Mouse (Mus musculus) liver, postnatal 0 days (tissue): ENCODE data around the gene Art5. TPM values are rescaled to one million over a fixed set of nuclear protein-coding genes. Genes with fewer than 3 reads are reported as not detected.
A peak's percentile ranks its signal among the peaks of the same experiment; 100 is the strongest.

Experiments
- ATAC-seq: fragments of 200-750 bp; cut with Nextera tagmentation; 2 replicates; pipeline ENCODE4 v1.8.0; 2017; ENCODE audit warnings: mild to moderate bottlenecking, moderate library complexity
- DNase-seq: peaks from one replicate; pipeline ENCODE4 v3.0.0-alpha.2; 2016
- H3K27ac ChIP-seq: fragments of 300-500 bp; sonication (generic); 2 replicates; pipeline ENCODE4 v1.5.1; 2014; ENCODE audit warnings: antibody characterized with exemption, moderate library complexity, mild to moderate bottlenecking, low read depth
- H3K27me3 ChIP-seq: fragments of 300-500 bp; sonication (generic); 2 replicates; pipeline ENCODE4 v1.6.1; 2014; ENCODE audit warnings: low read length, control low read depth, mixed read lengths; ENCODE audit not compliant: insufficient read depth
- H3K36me3 ChIP-seq: fragments of 300-500 bp; sonication (generic); replicated peaks from 2 replicates; pipeline ENCODE4 v1.6.1; 2014; ENCODE audit warnings: mild to moderate bottlenecking, control low read depth, low read length, moderate library complexity, mixed read lengths; ENCODE audit not compliant: insufficient read depth
- H3K4me1 ChIP-seq: fragments of 300-500 bp; sonication (generic); 2 replicates; pipeline ENCODE4 v1.6.1; 2014; ENCODE audit warnings: antibody characterized with exemption, mild to moderate bottlenecking, control low read depth; ENCODE audit not compliant: insufficient read depth
- H3K4me2 ChIP-seq: fragments of 300-500 bp; sonication (generic); 2 replicates; pipeline ENCODE4 v1.6.1; 2014; ENCODE audit warnings: low read depth, mild to moderate bottlenecking, low read length, moderate library complexity, mixed read lengths
- H3K4me3 ChIP-seq: fragments of 300-500 bp; sonication (generic); 2 replicates; pipeline ENCODE4 v1.5.1; 2014; ENCODE audit warnings: low read depth, low read length
- H3K9ac ChIP-seq: fragments of 300-500 bp; sonication (generic); replicated peaks from 2 replicates; pipeline ENCODE4 v1.6.1; 2014; ENCODE audit warnings: mild to moderate bottlenecking, moderate library complexity
- H3K9me3 ChIP-seq: fragments of 300-500 bp; sonication (generic); 2 replicates; pipeline ENCODE4 v1.6.1; 2016; ENCODE audit warnings: mild to moderate bottlenecking, control low read depth, low read length, mixed read lengths
- CTCF ChIP-seq: sonication (generic); IDR thresholded peaks from 2 replicates; pipeline ENCODE4 v1.5.1; 2016; ENCODE audit warnings: antibody characterized with exemption, low read depth
- EP300 ChIP-seq: IDR thresholded peaks from 2 replicates; pipeline ENCODE4 v1.6.1; 2016; ENCODE audit warnings: antibody characterized with exemption, low read depth, mild to moderate bottlenecking
- WGBS: fragments of 180-500 bp; shearing (Covaris S2); extraction: QIAGEN DNeasy Blood & Tissue Kit; methylation state at CpG from one replicate; pipeline ENCODE4 v1.1.7; 2014; ENCODE audit not compliant: insufficient replicate concordance; 5-methylcytosine and 5-hydroxymethylcytosine counted together
- polyA plus RNA-seq: library from polyadenylated mRNA; unstranded; fragments of >200 nt; fragmentation: Nextera tagmentation; extraction: Ambion mirVana; gene quantifications from 2 replicates; pipeline ENCODE4 v1.2.1, GENCODE M21; 2015

Art5 gene
- polyA plus RNA-seq, 1 experiment from 2014 or later: 0.13 TPM

DNA sequence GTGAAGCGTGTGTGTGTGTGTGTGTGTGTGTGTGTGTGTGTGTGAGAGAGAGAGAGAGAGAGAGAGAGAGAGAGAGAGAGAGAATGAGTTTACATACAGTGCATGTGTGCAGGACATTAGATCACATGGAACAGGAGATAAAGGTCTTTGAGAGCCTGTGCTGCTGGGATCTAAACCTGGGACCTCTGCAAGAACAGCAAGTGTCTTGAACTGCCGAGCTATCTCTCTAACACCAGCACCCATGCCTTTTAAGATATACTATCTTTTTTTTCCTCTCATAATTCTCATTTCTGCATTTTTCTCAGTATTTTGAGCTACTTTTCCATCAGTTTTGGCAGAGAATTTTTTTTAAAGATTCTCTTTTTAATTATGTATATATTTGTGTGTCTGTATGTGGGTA lies 5.7 kb downstream of the Art5 start:
- H3K27ac ChIP-seq: no peak overlapping the region
- ATAC-seq (peak; percentile 45), DNase-seq (no peak)
- no peaks in the 10 kb centered on the region for H3K9me3 ChIP-seq
- H3K4me3 ChIP-seq: no peak overlapping the region
- H3K27me3 ChIP-seq: no peaks in the 10 kb centered on the region
- no peak overlapping the region for H3K4me2 ChIP-seq
- TF ChIP-seq EP300 (no peak), CTCF (no peak)
- H3K4me1 ChIP-seq: peaks cover 12% of the 10 kb centered on the region
- H3K36me3 ChIP-seq: no peaks in the 10 kb centered on the region
- H3K9ac ChIP-seq: no peak overlapping the region
- 44% methylated on average over 2 of the region's 2 CpGs for WGBS

- Histone ChIP-seq H3K36me3 (no peaks in the 10 kb centered on the region), H3K4me1 (peaks cover 12% of the 10 kb centered on the region), H3K4me3 (no peak overlapping the region), H3K9ac (no peak overlapping the region), H3K27me3 (no peaks in the 10 kb centered on the region), H3K9me3 (no peaks in the 10 kb centered on the region), H3K4me2 (no peak overlapping the region), H3K27ac (no peak overlapping the region)
- ATAC-seq (no peak), DNase-seq (no peak)
- WGBS: 64% methylated on average over 6 of the region's 6 CpGs
- TF ChIP-seq EP300 (no peak), CTCF (no peak)
Measured at GRCm38 (mm10) chr7:102102696-102103095, 6.6 kb downstream of the Art5 start.

DNA sequence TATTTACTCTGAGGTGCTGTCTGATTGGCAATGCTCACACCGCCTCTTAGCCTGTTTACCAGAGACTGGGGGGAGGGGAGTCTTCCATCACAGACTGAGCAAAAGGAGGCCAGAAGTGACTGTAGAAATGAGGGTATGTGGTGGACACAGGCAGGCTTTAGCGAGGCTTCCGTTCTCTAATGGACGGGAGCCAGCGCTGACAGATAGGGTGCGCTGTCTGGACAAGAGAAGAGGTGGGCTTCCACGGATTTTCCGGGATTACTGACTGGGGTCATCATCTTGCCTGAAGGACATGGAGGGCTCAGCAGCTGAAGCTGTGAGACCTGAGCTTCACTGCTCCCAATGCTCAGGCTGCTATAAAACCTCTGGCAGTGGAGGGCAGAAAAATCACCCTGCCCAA lies 7.0 kb downstream of the Art5 start:
- WGBS: 62% methylated on average over 8 of the region's 8 CpGs
- H3K4me1 ChIP-seq: peaks cover 12% of the 10 kb centered on the region
- TF ChIP-seq EP300 (no peak), CTCF (0 out of 2 replicates have a peak, but pooled peaks have one; percentile 9)

GRCm38 (mm10) chr7:102101487-102101886 lies 7.8 kb downstream of the Art5 start, which contains the start of gene Art1:
Gene Art1, plus strand, starts transcription at chr7:102101743.
- peaks cover 7% of the 10 kb centered on the region for H3K4me1 ChIP-seq
- ATAC-seq (no peak), DNase-seq (no peak)
- H3K9me3 ChIP-seq: no peaks in the 10 kb centered on the region
- H3K4me3 ChIP-seq: no peak within 1 kb of the TSS
- peak within 1 kb of the TSS; percentile 87; the same call in 1 of the 2 replicates for H3K4me2 ChIP-seq
- H3K27me3 ChIP-seq: no peaks in the 10 kb centered on the region
- no peak within 1 kb of the TSS for H3K9ac ChIP-seq
- no peak for TF ChIP-seq CTCF
- no peak for TF ChIP-seq EP300
- 72% methylated on average over 5 of the region's 5 CpGs for WGBS
- H3K36me3 ChIP-seq: no peaks in the 10 kb centered on the region
- no peak within 1 kb of the TSS for H3K27ac ChIP-seq

More for the DNA sequence above, 7.0 kb downstream of the Art5 start:
- no peak overlapping the region for H3K4me2 ChIP-seq
- ATAC-seq (peak; percentile 40; the same call in 1 of the 2 replicates), DNase-seq (no peak)
- no peak overlapping the region for H3K4me3 ChIP-seq
- H3K9me3 ChIP-seq: no peaks in the 10 kb centered on the region
- H3K9ac ChIP-seq: no peak overlapping the region
- no peak overlapping the region for H3K27ac ChIP-seq
- H3K27me3 ChIP-seq: no peaks in the 10 kb centered on the region
- no peaks in the 10 kb centered on the region for H3K36me3 ChIP-seq

DNA sequence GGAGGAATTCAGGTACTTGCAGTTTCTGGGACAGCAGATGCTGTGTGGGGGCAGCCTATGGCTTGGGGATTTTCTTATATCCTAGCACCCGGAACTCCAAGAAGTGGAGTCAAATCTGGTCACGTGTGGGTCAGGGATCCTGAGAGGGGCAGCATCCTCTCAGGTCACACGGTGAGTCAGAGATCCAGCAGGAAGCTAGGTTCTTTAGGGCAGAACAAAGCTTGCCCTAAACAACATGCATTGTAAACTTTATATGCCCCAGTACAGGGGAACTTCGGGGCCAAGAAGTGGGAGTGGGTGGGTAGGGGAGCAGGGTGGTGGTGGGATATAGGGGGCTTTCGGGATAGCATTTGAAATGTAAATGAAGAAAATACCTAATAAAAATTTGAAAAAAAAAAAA lies 8.4 kb downstream of the Art5 start:
- H3K4me3 ChIP-seq: no peak overlapping the region
- ATAC-seq: no peak
- no peaks in the 10 kb centered on the region for H3K27me3 ChIP-seq
- TF ChIP-seq EP300 (no peak), CTCF (no peak)
- no peak overlapping the region for H3K27ac ChIP-seq
- no peaks in the 10 kb centered on the region for H3K36me3 ChIP-seq
- WGBS: 66% methylated on average over 5 of the region's 5 CpGs
- no peak overlapping the region for H3K4me2 ChIP-seq
- H3K9me3 ChIP-seq: no peaks in the 10 kb centered on the region
- H3K9ac ChIP-seq: no peak overlapping the region
- no peak for DNase-seq
- H3K4me1 ChIP-seq: peaks cover 7% of the 10 kb centered on the region

GRCm38 (mm10) chr7:102099760-102100661 lies 9.3 kb downstream of the Art5 start:
- TF ChIP-seq EP300 (no peak), CTCF (no peak)
- no peak overlapping the region for H3K27ac ChIP-seq
- H3K4me1 ChIP-seq: peaks cover 7% of the 10 kb centered on the region
- ATAC-seq (peak; percentile 57), DNase-seq (peak; percentile 52)
- peak overlapping the region; percentile 39; the same call in 1 of the 2 replicates for H3K9ac ChIP-seq
- H3K27me3 ChIP-seq: no peaks in the 10 kb centered on the region
- H3K9me3 ChIP-seq: no peaks in the 10 kb centered on the region
- H3K4me3 ChIP-seq: peak overlapping the region; percentile 46
- peak overlapping the region; percentile 87 for H3K4me2 ChIP-seq
- no peaks in the 10 kb centered on the region for H3K36me3 ChIP-seq
- 9% methylated on average over 30 of the region's 30 CpGs for WGBS
